Mouse (Mus musculus): ENCODE data around the gene Kcnn4. TPM values are rescaled to one million over a fixed set of nuclear protein-coding genes. Genes with fewer than 3 reads are reported as not detected.
A peak's percentile ranks its signal among the peaks of the same experiment; 100 is the strongest.

Kcnn4 gene
- polyA plus RNA-seq, 1 experiment, result 0.59 TPM

DNA sequence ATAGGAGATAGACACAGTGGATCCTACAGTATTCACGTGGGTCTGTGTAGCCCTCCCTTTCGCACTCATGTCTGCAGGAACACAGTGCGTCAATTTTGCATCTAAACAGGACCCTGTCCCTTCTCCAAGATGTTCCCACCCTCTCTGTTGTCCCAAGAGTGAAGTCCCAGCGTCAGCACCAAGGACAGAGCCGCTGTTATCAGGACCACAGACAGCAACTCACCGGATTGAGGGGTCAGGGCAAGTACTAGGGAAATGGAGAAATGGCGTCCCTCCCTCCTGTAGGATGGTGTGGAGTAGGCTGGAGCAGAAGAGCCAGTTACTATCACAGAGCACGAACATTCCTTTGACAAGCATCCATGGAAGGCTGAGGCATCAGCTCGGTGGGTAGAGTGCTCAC, 10.8 kb upstream of the Kcnn4 start:
- Histone ChIP-seq H3K27me3 (ENCODE audit: control insufficient read depth, insufficient read depth, low read length) (no peaks in the 10 kb centered on the region), H3K4me3 (replicated peaks; ENCODE audit: insufficient read depth, low read depth, low read length) (no peak overlapping the region), H3K4me1 (ENCODE audit: control insufficient read depth, insufficient read depth, low read length) (no peaks in the 10 kb centered on the region), H3K27ac (ENCODE audit: insufficient read depth, low read length) (no peak overlapping the region)
- no peak for TF ChIP-seq CTCF (IDR thresholded peaks at IDR 0.05; ENCODE audit: borderline replicate concordance, insufficient read depth, low read depth, low read length)
- no peak for TF ChIP-seq POLR2A (IDR thresholded peaks at IDR 0.05; ENCODE audit: borderline replicate concordance, insufficient read depth, low read length)
- WGBS, result 25% methylated on average over 9 of the region's 9 CpGs
- no peak for DNase-seq

DNA sequence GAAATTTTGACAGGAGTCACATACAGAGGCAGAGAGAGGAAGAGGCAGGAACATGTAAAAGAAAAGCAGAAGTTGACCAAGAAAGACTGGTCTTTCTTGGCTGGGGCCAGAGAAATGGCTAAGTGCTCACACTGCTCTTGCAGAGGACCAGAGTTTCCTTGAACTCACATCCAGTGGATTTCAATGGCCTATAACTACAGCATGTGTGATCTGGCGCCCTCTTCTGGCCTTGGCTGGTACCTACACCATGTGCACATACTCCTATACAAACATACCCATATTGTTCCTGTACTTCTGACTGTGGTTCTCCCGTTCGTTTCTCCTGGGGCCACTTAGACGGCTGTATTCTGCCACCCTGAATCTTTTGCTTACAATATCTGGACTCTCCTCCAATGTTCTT, 9.1 kb upstream of the Kcnn4 start:
- Histone ChIP-seq H3K27me3 (ENCODE audit: control insufficient read depth, insufficient read depth, low read length) (no peaks in the 10 kb centered on the region), H3K4me1 (ENCODE audit: control insufficient read depth, insufficient read depth, low read length) (no peaks in the 10 kb centered on the region), H3K4me3 (replicated peaks; ENCODE audit: insufficient read depth, low read depth, low read length) (no peak overlapping the region), H3K27ac (ENCODE audit: insufficient read depth, low read length) (no peak overlapping the region)
- 58% methylated on average over 4 of the region's 4 CpGs for WGBS
- no peak for DNase-seq
- TF ChIP-seq CTCF (IDR thresholded peaks at IDR 0.05; ENCODE audit: borderline replicate concordance, insufficient read depth, low read depth, low read length) (0 out of 2 replicates have a peak, but pooled peaks have one; percentile 7), POLR2A (IDR thresholded peaks at IDR 0.05; ENCODE audit: borderline replicate concordance, insufficient read depth, low read length) (no peak)

GRCm38 (mm10) chr7:24363228-24363627, 6.8 kb upstream of the Kcnn4 start:
- TF ChIP-seq CTCF (IDR thresholded peaks at IDR 0.05; ENCODE audit: borderline replicate concordance, insufficient read depth, low read depth, low read length) (0 out of 2 replicates have a peak, but pooled peaks have one; percentile 18), POLR2A (IDR thresholded peaks at IDR 0.05; ENCODE audit: borderline replicate concordance, insufficient read depth, low read length) (no peak)
- no peak for DNase-seq
- H3K27me3 ChIP-seq (ENCODE audit: control insufficient read depth, insufficient read depth, low read length), result no peaks in the 10 kb centered on the region
- no peaks in the 10 kb centered on the region for H3K4me1 ChIP-seq (ENCODE audit: control insufficient read depth, insufficient read depth, low read length)
- 17% methylated on average over 7 of the region's 7 CpGs for WGBS
- H3K4me3 ChIP-seq (replicated peaks; ENCODE audit: insufficient read depth, low read depth, low read length), result no peak overlapping the region
- no peak overlapping the region for H3K27ac ChIP-seq (ENCODE audit: insufficient read depth, low read length)

GRCm38 (mm10) chr7:24364827-24365226, 5.2 kb upstream of the Kcnn4 start:
- H3K27ac ChIP-seq (ENCODE audit: insufficient read depth, low read length), result no peak overlapping the region
- TF ChIP-seq POLR2A (IDR thresholded peaks at IDR 0.05; ENCODE audit: borderline replicate concordance, insufficient read depth, low read length) (no peak), CTCF (IDR thresholded peaks at IDR 0.05; ENCODE audit: borderline replicate concordance, insufficient read depth, low read depth, low read length) (peak; percentile 79)
- H3K4me3 ChIP-seq (replicated peaks; ENCODE audit: insufficient read depth, low read depth, low read length), result no peak overlapping the region
- H3K27me3 ChIP-seq (ENCODE audit: control insufficient read depth, insufficient read depth, low read length), result no peaks in the 10 kb centered on the region
- 17% methylated on average over 10 of the region's 10 CpGs for WGBS
- H3K4me1 ChIP-seq (ENCODE audit: control insufficient read depth, insufficient read depth, low read length), result no peaks in the 10 kb centered on the region
- peak; percentile 76 to 86 for DNase-seq

DNA sequence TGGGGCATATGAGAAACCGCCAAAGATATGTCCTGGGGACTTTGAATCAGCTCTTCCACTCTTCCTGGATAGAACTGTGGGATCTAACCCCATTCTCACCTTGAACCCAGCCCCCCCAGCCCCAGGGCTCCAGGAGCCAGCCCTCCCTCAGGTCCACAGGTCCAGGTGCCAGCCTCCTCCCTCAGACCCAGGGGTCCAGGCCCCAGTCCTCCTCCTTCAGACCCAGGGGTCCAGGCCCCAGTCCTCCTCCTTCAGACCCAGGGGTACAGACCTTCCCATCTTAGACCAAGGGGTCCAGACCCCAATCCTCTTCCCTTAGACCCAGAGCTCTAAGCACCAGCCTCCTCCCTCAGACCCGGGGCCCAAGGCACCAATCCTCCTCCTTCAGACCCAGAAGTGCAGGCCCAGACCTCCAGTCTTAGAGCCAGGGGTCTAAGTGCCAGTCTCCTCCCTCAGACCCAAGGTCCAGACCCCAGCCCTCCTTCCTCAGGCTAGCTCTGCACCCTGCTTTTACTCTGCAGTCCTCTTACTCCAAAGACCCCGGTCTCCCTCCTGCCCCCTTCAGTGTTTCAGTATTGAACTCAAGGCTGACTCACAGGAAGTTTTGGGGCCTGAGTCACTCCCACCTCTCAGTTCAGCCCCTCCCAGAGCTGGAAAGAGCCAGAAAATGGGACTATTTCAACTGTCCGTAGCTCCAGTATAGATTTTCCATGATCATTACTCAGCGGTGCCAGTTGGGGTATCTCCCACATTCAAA, 4.6 kb upstream of the Kcnn4 start:
- no peaks in the 10 kb centered on the region for H3K27me3 ChIP-seq (ENCODE audit: control insufficient read depth, insufficient read depth, low read length)
- DNase-seq, result no peak
- WGBS, result 79% methylated on average over 5 of the region's 5 CpGs
- H3K4me3 ChIP-seq (replicated peaks; ENCODE audit: insufficient read depth, low read depth, low read length), result no peak overlapping the region
- TF ChIP-seq CTCF (IDR thresholded peaks at IDR 0.05; ENCODE audit: borderline replicate concordance, insufficient read depth, low read depth, low read length) (no peak), POLR2A (IDR thresholded peaks at IDR 0.05; ENCODE audit: borderline replicate concordance, insufficient read depth, low read length) (no peak)
- H3K4me1 ChIP-seq (ENCODE audit: control insufficient read depth, insufficient read depth, low read length), result no peaks in the 10 kb centered on the region
- H3K27ac ChIP-seq (ENCODE audit: insufficient read depth, low read length), result no peak overlapping the region

DNA sequence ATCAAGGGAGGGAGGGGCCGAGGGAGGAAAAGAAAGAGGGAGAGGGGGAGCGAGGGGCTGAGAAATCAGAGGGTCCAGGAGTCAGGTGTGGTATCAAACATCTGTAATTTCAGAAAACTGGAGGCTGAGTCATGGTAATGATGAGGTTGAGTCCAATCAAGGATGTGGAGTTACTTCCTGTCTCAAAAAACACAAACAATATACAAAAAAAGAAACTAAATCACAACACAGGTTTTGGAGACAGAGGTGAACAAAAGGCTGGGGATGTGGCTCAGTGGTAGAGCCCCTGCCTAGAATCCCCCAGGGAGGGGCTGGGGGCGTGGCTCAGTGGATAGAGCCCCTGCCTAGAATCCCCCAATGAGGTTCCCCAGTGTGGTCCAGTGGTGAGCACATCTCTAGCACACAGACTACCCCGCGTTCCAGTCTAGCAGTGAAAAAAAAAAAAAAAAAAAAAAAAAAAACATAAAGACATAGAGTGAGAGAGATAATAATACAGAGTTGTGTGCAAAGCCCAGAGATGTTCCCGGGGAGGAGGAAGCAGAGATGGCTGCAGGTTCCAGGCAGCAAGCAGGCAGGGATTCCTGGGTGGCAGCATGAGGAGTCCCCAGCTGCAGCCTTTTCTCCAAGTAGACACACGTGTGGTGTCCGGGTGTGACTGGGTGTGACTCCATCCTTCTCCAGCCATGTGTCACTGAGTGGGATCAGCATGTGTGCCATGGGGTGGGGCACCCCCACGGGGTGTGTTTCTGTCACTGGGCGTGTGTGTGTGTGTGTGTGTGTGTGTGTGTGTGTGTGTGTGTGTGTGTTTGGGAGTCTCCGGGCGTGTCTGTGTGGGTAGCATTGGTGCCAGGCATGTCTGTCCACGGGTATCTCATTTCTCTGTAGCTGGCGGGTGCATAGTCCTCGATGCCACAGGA, 3.1 kb upstream of the Kcnn4 start:
- TF ChIP-seq POLR2A (IDR thresholded peaks at IDR 0.05; ENCODE audit: borderline replicate concordance, insufficient read depth, low read length), result no peak
- H3K27me3 ChIP-seq (ENCODE audit: control insufficient read depth, insufficient read depth, low read length), result no peaks in the 10 kb centered on the region
- no peaks in the 10 kb centered on the region for H3K4me1 ChIP-seq (ENCODE audit: control insufficient read depth, insufficient read depth, low read length)
- WGBS, result 63% methylated on average over 15 of the region's 15 CpGs
- no peak overlapping the region for H3K4me3 ChIP-seq (replicated peaks; ENCODE audit: insufficient read depth, low read depth, low read length)
- no peak overlapping the region for H3K27ac ChIP-seq (ENCODE audit: insufficient read depth, low read length)
- DNase-seq, result no peak

- DNase-seq, result no peak
- Histone ChIP-seq H3K27ac (ENCODE audit: insufficient read depth, low read length) (no peak overlapping the region), H3K4me1 (ENCODE audit: control insufficient read depth, insufficient read depth, low read length) (peaks cover 2% of the 10 kb centered on the region), H3K27me3 (ENCODE audit: control insufficient read depth, insufficient read depth, low read length) (no peaks in the 10 kb centered on the region), H3K4me3 (replicated peaks; ENCODE audit: insufficient read depth, low read depth, low read length) (no peak overlapping the region)
- 74% methylated on average over 4 of the region's 4 CpGs for WGBS
- TF ChIP-seq POLR2A (IDR thresholded peaks at IDR 0.05; ENCODE audit: borderline replicate concordance, insufficient read depth, low read length) (no peak), CTCF (IDR thresholded peaks at IDR 0.05; ENCODE audit: borderline replicate concordance, insufficient read depth, low read depth, low read length) (no peak)
Observed at GRCm38 (mm10) chr7:24368226-24368625, 1.8 kb upstream of the Kcnn4 start.

Measured in cerebellum, adult 2 months (tissue).